Mouse (Mus musculus): Measurements from ENCODE around the gene Mapk12.

DNA sequence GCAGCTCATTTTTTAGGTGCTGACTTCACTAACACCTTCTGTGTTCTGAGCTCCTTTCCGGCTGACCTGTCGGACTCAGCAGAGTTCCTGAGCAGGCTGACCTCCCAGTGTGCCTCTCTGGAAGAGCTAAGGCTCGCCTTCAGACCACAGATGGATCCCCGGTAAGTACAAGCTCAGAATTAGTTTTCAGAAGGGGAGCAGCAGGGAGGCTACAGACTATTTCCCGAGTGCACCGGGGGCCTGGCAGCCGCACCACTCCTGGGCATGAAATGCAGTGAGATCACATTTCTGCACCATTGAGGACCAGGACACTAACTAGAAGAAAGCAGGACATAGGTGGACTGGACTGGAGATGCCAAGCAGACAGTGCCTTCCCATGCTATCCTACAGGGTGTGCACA is 41.9 kb downstream of the Mapk12 start:
- TF ChIP-seq GATA1 (IDR thresholded peaks at IDR 0.05; ENCODE audit: borderline replicate concordance, low read length) (no peak), FLI1 (IDR thresholded peaks at IDR 0.05; ENCODE audit: low read length) (no peak)
